Mouse (Mus musculus) embryonic facial prominence, embryonic 15.5 days (tissue): ENCODE data around the gene Ranbp3l. TPM values are rescaled to one million over a fixed set of nuclear protein-coding genes. Genes with fewer than 3 reads are reported as not detected.
A peak's percentile ranks its signal among the peaks of the same experiment; 100 is the strongest.
"Not testable (repeated sequence)": the region's sequence is repeated elsewhere in the genome, so short reads cannot be mapped to it uniquely, and the experiment has no call there.

Experiments
- ATAC-seq: fragments of 200-750 bp; cut with Nextera tagmentation; 2 replicates; pipeline ENCODE4 v1.8.0; 2017; ENCODE audit warnings: low read depth, moderate TSS enrichment; ENCODE audit not compliant: insufficient number of reproducible peaks, low FRiP score, low TSS enrichment
- H3K27ac ChIP-seq: fragments of 300-500 bp; sonication (generic); replicated peaks from 2 replicates; pipeline ENCODE4 v1.5.1; 2015; ENCODE audit warnings: mild to moderate bottlenecking, inconsistent platforms
- H3K27me3 ChIP-seq: fragments of 300-500 bp; sonication (generic); 2 replicates; pipeline ENCODE4 v1.6.1; 2015; ENCODE audit warnings: inconsistent platforms
- H3K36me3 ChIP-seq: fragments of 300-500 bp; sonication (generic); 2 replicates; pipeline ENCODE4 v1.6.1; 2015; ENCODE audit warnings: mild to moderate bottlenecking, inconsistent platforms
- H3K4me1 ChIP-seq: fragments of 300-500 bp; sonication (generic); 2 replicates; pipeline ENCODE4 v1.6.1; 2015; ENCODE audit warnings: inconsistent platforms
- H3K4me2 ChIP-seq: fragments of 300-500 bp; sonication (generic); replicated peaks from 2 replicates; pipeline ENCODE4 v1.6.1; 2015; ENCODE audit warnings: mild to moderate bottlenecking, inconsistent platforms
- H3K4me3 ChIP-seq: fragments of 300-500 bp; sonication (generic); replicated peaks from 2 replicates; pipeline ENCODE4 v1.5.1; 2015; ENCODE audit warnings: mild to moderate bottlenecking, inconsistent platforms
- H3K9ac ChIP-seq: fragments of 300-500 bp; sonication (generic); 2 replicates; pipeline ENCODE4 v1.6.1; 2015; ENCODE audit warnings: inconsistent platforms
- H3K9me3 ChIP-seq: fragments of 300-500 bp; sonication (generic); replicated peaks from 2 replicates; pipeline ENCODE4 v1.6.1; 2016; ENCODE audit warnings: inconsistent platforms
- WGBS: fragments of 180-500 bp; shearing (Covaris S2); methylation state at CpG from one replicate; pipeline ENCODE4 v1.1.7; 2015; 5-methylcytosine and 5-hydroxymethylcytosine counted together
- polyA plus RNA-seq: library from polyadenylated mRNA; unstranded; fragments of >200 nt; fragmentation: Nextera tagmentation; extraction: Ambion mirVana; gene quantifications from 2 replicates; pipeline ENCODE4 v1.2.1, GENCODE M21; 2015

The Ranbp3l gene
- polyA plus RNA-seq, 1 experiment from 2014 or later = 3.0 TPM

GRCm38 (mm10) chr15:8995490-8995889 lies 27.7 kb downstream of the Ranbp3l start:
- H3K27ac ChIP-seq = no peak overlapping the region

GRCm38 (mm10) chr15:9002762-9003161 lies 35.0 kb downstream of the Ranbp3l start:
- H3K4me3 ChIP-seq = no peak overlapping the region
- H3K27ac ChIP-seq = no peak overlapping the region
- H3K36me3 ChIP-seq = no peaks in the 10 kb centered on the region
- no peak overlapping the region for H3K4me2 ChIP-seq
- no peak overlapping the region for H3K9ac ChIP-seq
- H3K27me3 ChIP-seq = no peaks in the 10 kb centered on the region
- no peak for ATAC-seq
- no peaks in the 10 kb centered on the region for H3K9me3 ChIP-seq
- WGBS = 82% methylated on average over 2 of the region's 2 CpGs
- H3K4me1 ChIP-seq = no peaks in the 10 kb centered on the region

More at GRCm38 (mm10) chr15:8995490-8995889, 27.7 kb downstream of the Ranbp3l start:
- no peak for ATAC-seq
- Histone ChIP-seq H3K36me3 (no peaks in the 10 kb centered on the region), H3K27me3 (no peaks in the 10 kb centered on the region), H3K9ac (no peak overlapping the region), H3K4me3 (no peak overlapping the region), H3K4me2 (no peak overlapping the region), H3K9me3 (no peaks in the 10 kb centered on the region), H3K4me1 (no peaks in the 10 kb centered on the region)
- WGBS = 44% methylated on average over 7 of the region's 7 CpGs

- Histone ChIP-seq H3K27me3 (no peaks in the 10 kb centered on the region), H3K36me3 (no peaks in the 10 kb centered on the region), H3K4me2 (no peak overlapping the region), H3K4me1 (no peaks in the 10 kb centered on the region), H3K27ac (no peak overlapping the region), H3K4me3 (no peak overlapping the region), H3K9me3 (no peaks in the 10 kb centered on the region), H3K9ac (no peak overlapping the region)
- ATAC-seq = no peak
- WGBS = 33% methylated on average over 6 of the region's 6 CpGs
These were observed 41.4 kb downstream of the Ranbp3l start for GRCm38 (mm10) chr15:9009196-9009595.

GRCm38 (mm10) chr15:9014541-9014940 lies 46.8 kb downstream of the Ranbp3l start:
- Histone ChIP-seq H3K4me1 (no peaks in the 10 kb centered on the region), H3K4me2 (no peak overlapping the region), H3K36me3 (no peaks in the 10 kb centered on the region), H3K9me3 (no peaks in the 10 kb centered on the region), H3K27ac (no peak overlapping the region), H3K9ac (no peak overlapping the region), H3K27me3 (no peaks in the 10 kb centered on the region), H3K4me3 (no peak overlapping the region)
- ATAC-seq = no peak
- 61% methylated on average over 2 of the region's 2 CpGs for WGBS

GRCm38 (mm10) chr15:9015496-9015895 lies 47.7 kb downstream of the Ranbp3l start:
- ATAC-seq, H3K4me2 ChIP-seq, H3K27me3 ChIP-seq, H3K9me3 ChIP-seq, H3K27ac ChIP-seq, H3K9ac ChIP-seq, H3K4me1 ChIP-seq, H3K4me3 ChIP-seq, H3K36me3 ChIP-seq: not testable (repeated sequence)
- WGBS = 86% methylated on average over 6 of the region's 6 CpGs

GRCm38 (mm10) chr15:9055704-9056103 lies 88.0 kb downstream of the Ranbp3l start:
- no peak for ATAC-seq
- Histone ChIP-seq H3K4me3 (no peak overlapping the region), H3K27ac (no peak overlapping the region), H3K4me1 (no peaks in the 10 kb centered on the region), H3K4me2 (no peak overlapping the region), H3K27me3 (no peaks in the 10 kb centered on the region), H3K36me3 (no peaks in the 10 kb centered on the region), H3K9ac (no peak overlapping the region), H3K9me3 (no peaks in the 10 kb centered on the region)

GRCm38 (mm10) chr15:9059856-9060255 lies 92.1 kb downstream of the Ranbp3l start:
- Histone ChIP-seq H3K36me3 (no peaks in the 10 kb centered on the region), H3K9me3 (no peaks in the 10 kb centered on the region), H3K4me1 (no peaks in the 10 kb centered on the region), H3K9ac (no peak overlapping the region), H3K27ac (no peak overlapping the region), H3K27me3 (no peaks in the 10 kb centered on the region), H3K4me2 (no peak overlapping the region), H3K4me3 (no peak overlapping the region)
- ATAC-seq = no peak
- 82% methylated on average over 2 of the region's 2 CpGs for WGBS

- WGBS = 49% methylated on average over 7 of the region's 7 CpGs
- no peak overlapping the region for H3K27ac ChIP-seq
- H3K27me3 ChIP-seq = no peaks in the 10 kb centered on the region
- no peaks in the 10 kb centered on the region for H3K9me3 ChIP-seq
- H3K36me3 ChIP-seq = no peaks in the 10 kb centered on the region
- ATAC-seq = no peak
- H3K4me2 ChIP-seq = no peak overlapping the region
- no peak overlapping the region for H3K4me3 ChIP-seq
- H3K9ac ChIP-seq = no peak overlapping the region
- H3K4me1 ChIP-seq = no peaks in the 10 kb centered on the region
These were observed 93.6 kb downstream of the Ranbp3l start for GRCm38 (mm10) chr15:9061150-9061882.

- no peak for ATAC-seq
- WGBS = 84% methylated on average over 4 of the region's 4 CpGs
- Histone ChIP-seq H3K36me3 (no peaks in the 10 kb centered on the region), H3K27ac (no peak overlapping the region), H3K9ac (no peak overlapping the region), H3K4me2 (no peak overlapping the region), H3K4me1 (peaks cover 23% of the 10 kb centered on the region), H3K27me3 (0 out of 2 replicates have a peak, but pooled peaks cover 3% of the 10 kb centered on the region), H3K9me3 (no peaks in the 10 kb centered on the region), H3K4me3 (no peak overlapping the region)
These were observed 101.1 kb downstream of the Ranbp3l start for GRCm38 (mm10) chr15:9068881-9069280.

- H3K4me3 ChIP-seq = peak overlapping the region; percentile 93
- ATAC-seq = no peak
- H3K9ac ChIP-seq = peak overlapping the region; percentile 42
- H3K36me3 ChIP-seq = no peaks in the 10 kb centered on the region
- 2% methylated on average over 3 of the region's 3 CpGs for WGBS
- H3K27ac ChIP-seq = peak overlapping the region; percentile 93
- peaks cover 32% of the 10 kb centered on the region for H3K4me1 ChIP-seq
- H3K9me3 ChIP-seq = no peaks in the 10 kb centered on the region
- 0 out of 2 replicates have a peak, but pooled peaks cover 3% of the 10 kb centered on the region for H3K27me3 ChIP-seq
- peak overlapping the region; percentile 67 for H3K4me2 ChIP-seq
These were observed 102.6 kb downstream of the Ranbp3l start for GRCm38 (mm10) chr15:9070353-9070752.

- Histone ChIP-seq H3K9ac (peak within 1 kb of the TSS; percentile 81), H3K4me3 (peak within 1 kb of the TSS; percentile 93), H3K27ac (peak within 1 kb of the TSS; percentile 93), H3K4me1 (peaks cover 37% of the 10 kb centered on the region), H3K27me3 (0 out of 2 replicates have a peak, but pooled peaks cover 3% of the 10 kb centered on the region), H3K4me2 (peak within 1 kb of the TSS; percentile 67), H3K9me3 (no peaks in the 10 kb centered on the region), H3K36me3 (no peaks in the 10 kb centered on the region)
- WGBS = under 1% methylated on average over 52 of the region's 54 CpGs
- ATAC-seq = peak; percentile 100
These were observed 103.3 kb downstream of the Ranbp3l start, which contains the start of gene Nadk2 for GRCm38 (mm10) chr15:9070912-9071555. Gene Nadk2 (plus strand): TSS chr15:9071260.
